Mouse (Mus musculus): ENCODE results near the gene Rfc4. TPM values are rescaled to one million over a fixed set of nuclear protein-coding genes. Genes with fewer than 3 reads are reported as not detected.

The Rfc4 gene
- polyA plus RNA-seq, 1 experiment from 2014 or later: 76.2 TPM

GRCm38 (mm10) chr16:23127311-23127672, 245 bp downstream of the Rfc4 start:
- H3K4me3 ChIP-seq (replicated peaks): peak overlapping the region; percentile 76
- peak overlapping the region; percentile 89 for H3K4me2 ChIP-seq (replicated peaks)
- H3K27me3 ChIP-seq: no peaks in the 10 kb centered on the region
- H3K36me3 ChIP-seq: peaks cover 18% of the 10 kb centered on the region
- WGBS: 0% methylated on average over 4 of the region's 4 CpGs
- no peaks in the 10 kb centered on the region for H3K9me3 ChIP-seq
- H3K27ac ChIP-seq: peak overlapping the region; percentile 98
- no peak for ATAC-seq
- H3K4me1 ChIP-seq (replicated peaks): peaks cover 28% of the 10 kb centered on the region
- peak overlapping the region; percentile 93 for H3K9ac ChIP-seq (replicated peaks)

GRCm38 (mm10) chr16:23124398-23124797, 3.1 kb downstream of the Rfc4 start:
- no peaks in the 10 kb centered on the region for H3K27me3 ChIP-seq
- no peaks in the 10 kb centered on the region for H3K9me3 ChIP-seq
- H3K9ac ChIP-seq (replicated peaks): no peak overlapping the region
- 91% methylated on average over 4 of the region's 4 CpGs for WGBS
- peaks cover 23% of the 10 kb centered on the region for H3K4me1 ChIP-seq (replicated peaks)
- no peak overlapping the region for H3K4me3 ChIP-seq (replicated peaks)
- peaks cover 34% of the 10 kb centered on the region for H3K36me3 ChIP-seq
- no peak overlapping the region for H3K4me2 ChIP-seq (replicated peaks)
- no peak for ATAC-seq
- no peak overlapping the region for H3K27ac ChIP-seq

GRCm38 (mm10) chr16:23123104-23123503, 4.4 kb downstream of the Rfc4 start:
- Histone ChIP-seq H3K27me3 (no peaks in the 10 kb centered on the region), H3K4me3 (replicated peaks) (no peak overlapping the region), H3K9me3 (no peaks in the 10 kb centered on the region), H3K4me1 (replicated peaks) (peaks cover 10% of the 10 kb centered on the region), H3K27ac (no peak overlapping the region), H3K9ac (replicated peaks) (no peak overlapping the region), H3K36me3 (peaks cover 38% of the 10 kb centered on the region), H3K4me2 (replicated peaks) (no peak overlapping the region)
- no peak for ATAC-seq
- WGBS: 94% methylated on average over 4 of the region's 4 CpGs

- 95% methylated on average over 3 of the region's 3 CpGs for WGBS
- ATAC-seq: no peak
These were observed 5.1 kb downstream of the Rfc4 start for GRCm38 (mm10) chr16:23122446-23122845.

GRCm38 (mm10) chr16:23117173-23117572, 10.4 kb downstream of the Rfc4 start:
- Histone ChIP-seq H3K9me3 (no peaks in the 10 kb centered on the region), H3K9ac (replicated peaks) (no peak overlapping the region), H3K4me1 (replicated peaks) (peaks cover 10% of the 10 kb centered on the region), H3K27ac (no peak overlapping the region), H3K4me3 (replicated peaks) (no peak overlapping the region), H3K27me3 (no peaks in the 10 kb centered on the region), H3K36me3 (peaks cover 59% of the 10 kb centered on the region), H3K4me2 (replicated peaks) (no peak overlapping the region)
- WGBS: 62% methylated on average over 4 of the region's 4 CpGs
- ATAC-seq: no peak

More at GRCm38 (mm10) chr16:23122446-23122845, 5.1 kb downstream of the Rfc4 start:
- no peaks in the 10 kb centered on the region for H3K27me3 ChIP-seq
- no peak overlapping the region for H3K4me2 ChIP-seq (replicated peaks)
- H3K36me3 ChIP-seq: peaks cover 43% of the 10 kb centered on the region
- H3K9ac ChIP-seq (replicated peaks): no peak overlapping the region
- peaks cover 9% of the 10 kb centered on the region for H3K4me1 ChIP-seq (replicated peaks)
- no peak overlapping the region for H3K4me3 ChIP-seq (replicated peaks)
- no peaks in the 10 kb centered on the region for H3K9me3 ChIP-seq
- no peak overlapping the region for H3K27ac ChIP-seq

- ATAC-seq: no peak
- no peak overlapping the region for H3K4me2 ChIP-seq (replicated peaks)
- peaks cover 26% of the 10 kb centered on the region for H3K4me1 ChIP-seq (replicated peaks)
- H3K27ac ChIP-seq: no peak overlapping the region
- no peak overlapping the region for H3K9ac ChIP-seq (replicated peaks)
- no peaks in the 10 kb centered on the region for H3K9me3 ChIP-seq
- no peaks in the 10 kb centered on the region for H3K27me3 ChIP-seq
- WGBS: 83% methylated on average over 3 of the region's 3 CpGs
- peaks cover 68% of the 10 kb centered on the region for H3K36me3 ChIP-seq
- no peak overlapping the region for H3K4me3 ChIP-seq (replicated peaks)
These were observed 12.1 kb downstream of the Rfc4 start for GRCm38 (mm10) chr16:23115486-23115885.

- ATAC-seq: no peak
- peaks cover 70% of the 10 kb centered on the region for H3K36me3 ChIP-seq
- WGBS: 64% methylated on average over 5 of the region's 5 CpGs
These were observed 13.0 kb downstream of the Rfc4 start for GRCm38 (mm10) chr16:23114339-23115171.

GRCm38 (mm10) chr16:23113903-23114302, 13.6 kb downstream of the Rfc4 start:
- Histone ChIP-seq H3K4me2 (replicated peaks) (no peak overlapping the region), H3K9ac (replicated peaks) (no peak overlapping the region), H3K4me1 (replicated peaks) (peaks cover 42% of the 10 kb centered on the region), H3K36me3 (peaks cover 73% of the 10 kb centered on the region), H3K27me3 (no peaks in the 10 kb centered on the region), H3K4me3 (replicated peaks) (no peak overlapping the region), H3K27ac (no peak overlapping the region), H3K9me3 (no peaks in the 10 kb centered on the region)
- ATAC-seq: no peak

More at GRCm38 (mm10) chr16:23114339-23115171, 13.0 kb downstream of the Rfc4 start:
- Histone ChIP-seq H3K9me3 (no peaks in the 10 kb centered on the region), H3K9ac (replicated peaks) (no peak overlapping the region), H3K27ac (no peak overlapping the region), H3K4me3 (replicated peaks) (no peak overlapping the region), H3K27me3 (no peaks in the 10 kb centered on the region), H3K4me2 (replicated peaks) (no peak overlapping the region), H3K4me1 (replicated peaks) (peaks cover 36% of the 10 kb centered on the region)

GRCm38 (mm10) chr16:23112861-23113435, 14.6 kb downstream of the Rfc4 start:
- Histone ChIP-seq H3K36me3 (peaks cover 74% of the 10 kb centered on the region), H3K4me2 (replicated peaks) (no peak overlapping the region), H3K4me3 (replicated peaks) (0 out of 2 replicates have a peak overlapping the region, but pooled peaks have one; percentile 6), H3K9ac (replicated peaks) (no peak overlapping the region), H3K27ac (no peak overlapping the region), H3K27me3 (no peaks in the 10 kb centered on the region), H3K9me3 (no peaks in the 10 kb centered on the region), H3K4me1 (replicated peaks) (peaks cover 45% of the 10 kb centered on the region)
- 50% methylated on average over 9 of the region's 9 CpGs for WGBS
- ATAC-seq: no peak

- peaks cover 45% of the 10 kb centered on the region for H3K4me1 ChIP-seq (replicated peaks)
- no peaks in the 10 kb centered on the region for H3K9me3 ChIP-seq
- H3K9ac ChIP-seq (replicated peaks): no peak overlapping the region
- no peak for ATAC-seq
- H3K27ac ChIP-seq: no peak overlapping the region
- H3K36me3 ChIP-seq: peaks cover 71% of the 10 kb centered on the region
- H3K4me3 ChIP-seq (replicated peaks): no peak overlapping the region
- H3K27me3 ChIP-seq: no peaks in the 10 kb centered on the region
- 84% methylated on average over 12 of the region's 12 CpGs for WGBS
- no peak overlapping the region for H3K4me2 ChIP-seq (replicated peaks)
These were observed 15.2 kb downstream of the Rfc4 start for GRCm38 (mm10) chr16:23112348-23112747.

- H3K4me1 ChIP-seq (replicated peaks): peaks cover 48% of the 10 kb centered on the region
- ATAC-seq: no peak
- WGBS: 56% methylated on average over 5 of the region's 5 CpGs
- peak overlapping the region; percentile 98 for H3K9ac ChIP-seq (replicated peaks)
- H3K9me3 ChIP-seq: no peaks in the 10 kb centered on the region
- peak overlapping the region; percentile 81 for H3K4me3 ChIP-seq (replicated peaks)
- no peak overlapping the region for H3K27ac ChIP-seq
- peaks cover 56% of the 10 kb centered on the region for H3K36me3 ChIP-seq
- peak overlapping the region; percentile 96 for H3K4me2 ChIP-seq (replicated peaks)
- H3K27me3 ChIP-seq: no peaks in the 10 kb centered on the region
These were observed 17.9 kb downstream of the Rfc4 start for GRCm38 (mm10) chr16:23109350-23110280.

GRCm38 (mm10) chr16:23108943-23109342, 18.6 kb downstream of the Rfc4 start:
- Histone ChIP-seq H3K9ac (replicated peaks) (peak overlapping the region; percentile 98), H3K4me1 (replicated peaks) (peaks cover 48% of the 10 kb centered on the region), H3K36me3 (peaks cover 49% of the 10 kb centered on the region), H3K4me2 (replicated peaks) (peak overlapping the region; percentile 96), H3K9me3 (no peaks in the 10 kb centered on the region), H3K4me3 (replicated peaks) (peak overlapping the region; percentile 81), H3K27ac (no peak overlapping the region), H3K27me3 (no peaks in the 10 kb centered on the region)
- ATAC-seq: no peak
- WGBS: 3% methylated on average over 5 of the region's 5 CpGs
